Mouse (Mus musculus) cerebellum, postnatal 25 days (tissue): ENCODE data around the gene Snx29.
"Not testable (repeated sequence)": the region's sequence is repeated elsewhere in the genome, so short reads cannot be mapped to it uniquely, and the experiment has no call there.

Source experiments
- DNase-seq, 2 experiments: peaks; one replicate each; pipeline ENCODE4 v3.0.0; 2021; ENCODE audit warnings: mixed read lengths in 2 of 2

Gene Snx29

GRCm38 (mm10) chr16:11322409-11323323 is at the start of gene Snx29:
Snx29 (plus strand) TSS chr16:11322908.
- DNase-seq = peak; percentile 99

GRCm38 (mm10) chr16:11276888-11277287 is 45.8 kb upstream of the Snx29 start:
- DNase-seq = no peak

- no peak for DNase-seq
Measured at GRCm38 (mm10) chr16:11278778-11279177, 43.9 kb upstream of the Snx29 start.

GRCm38 (mm10) chr16:11282655-11283232 is 40.0 kb upstream of the Snx29 start:
- no peak for DNase-seq

GRCm38 (mm10) chr16:11284881-11285280 is 37.8 kb upstream of the Snx29 start:
- no peak for DNase-seq

GRCm38 (mm10) chr16:11285949-11286348 is 36.8 kb upstream of the Snx29 start:
- no peak for DNase-seq

GRCm38 (mm10) chr16:11288873-11289272 is 33.8 kb upstream of the Snx29 start:
- not testable (repeated sequence) for DNase-seq

- DNase-seq = not testable (repeated sequence)
Measured at GRCm38 (mm10) chr16:11295583-11295982, 27.1 kb upstream of the Snx29 start.

- peak in 1 of 2 experiments; percentile 9 for DNase-seq
Measured at GRCm38 (mm10) chr16:11297700-11298099, 25.0 kb upstream of the Snx29 start.

GRCm38 (mm10) chr16:11303741-11304140 is 19.0 kb upstream of the Snx29 start:
- no peak for DNase-seq

GRCm38 (mm10) chr16:11305531-11305930 is 17.2 kb upstream of the Snx29 start:
- no peak for DNase-seq

GRCm38 (mm10) chr16:11313512-11313911 is 9.2 kb upstream of the Snx29 start, which contains the start of gene Tnfrsf17:
Tnfrsf17 (plus strand) TSS chr16:11313812.
- no peak for DNase-seq

- DNase-seq = no peak
Measured at GRCm38 (mm10) chr16:11315786-11316320, 6.9 kb upstream of the Snx29 start.

- DNase-seq = no peak
Measured at GRCm38 (mm10) chr16:11316748-11317147, 6.0 kb upstream of the Snx29 start.

GRCm38 (mm10) chr16:11317324-11317723 is 5.4 kb upstream of the Snx29 start:
- no peak for DNase-seq

GRCm38 (mm10) chr16:11323324-11324051 is 780 bp downstream of the Snx29 start:
- DNase-seq = peak; percentile 38 to 43

- no peak for DNase-seq
Measured at GRCm38 (mm10) chr16:11330081-11330800, 7.5 kb downstream of the Snx29 start.

- DNase-seq = no peak
Measured at GRCm38 (mm10) chr16:11331030-11331429, 8.3 kb downstream of the Snx29 start.

GRCm38 (mm10) chr16:11343292-11343815 is 20.6 kb downstream of the Snx29 start:
- no peak for DNase-seq

GRCm38 (mm10) chr16:11351903-11352302 is 29.2 kb downstream of the Snx29 start:
- no peak for DNase-seq

GRCm38 (mm10) chr16:11359173-11359572 is 36.5 kb downstream of the Snx29 start:
- no peak for DNase-seq

GRCm38 (mm10) chr16:11359919-11360318 is 37.2 kb downstream of the Snx29 start:
- DNase-seq = no peak
